Mouse (Mus musculus) heart, embryonic 14.5 days (tissue): ENCODE measurements at regions not wholly inside any gene's neighbourhood (a gene's known extent, or its start where the extent isn't known, plus 50 kb on each side); places are given as distances from the start of the nearest gene placed in this dataset.

Experiments used
- ATAC-seq: fragments of 200-750 bp; cut with Nextera tagmentation; 2 replicates; pipeline ENCODE4 v1.8.0; 2017; ENCODE audit warnings: low read depth, moderate TSS enrichment; ENCODE audit not compliant: insufficient number of reproducible peaks, insufficient read depth, low FRiP score
- H3K27ac ChIP-seq, 2 experiments: fragments of 200-500 bp in 1 of 2; fragments of 300-500 bp in 1 of 2; sonication (generic) in 1 of 2; replicated peaks in 1 of 2; 2 replicates each; pipeline ENCODE4 v1.5.1; 2012 to 2014; ENCODE audit warnings: low read depth in 2 of 2, low read length in 2 of 2, control low read depth in 1 of 2, mild to moderate bottlenecking in 1 of 2, mixed read lengths in 1 of 2; ENCODE audit not compliant: control insufficient read depth in 1 of 2, insufficient read depth in 1 of 2
- H3K27me3 ChIP-seq: fragments of 300-500 bp; sonication (generic); 2 replicates; pipeline ENCODE4 v1.6.1; 2014; ENCODE audit warnings: mild to moderate bottlenecking, low read length, control low read depth; ENCODE audit not compliant: control insufficient read depth, insufficient read depth
- H3K36me3 ChIP-seq: fragments of 300-500 bp; sonication (generic); 2 replicates; pipeline ENCODE4 v1.6.1; 2014; ENCODE audit warnings: mild to moderate bottlenecking, control low read depth, low read length, mixed read lengths; ENCODE audit not compliant: control insufficient read depth, insufficient read depth
- H3K4me1 ChIP-seq, 2 experiments: fragments of 200-500 bp in 1 of 2; fragments of 300-500 bp in 1 of 2; sonication (generic) in 1 of 2; 2 replicates each; pipeline ENCODE4 v1.6.1; 2012 to 2014; ENCODE audit warnings: low read length in 2 of 2, control low read depth in 1 of 2, mixed read lengths in 1 of 2; ENCODE audit not compliant: control insufficient read depth in 2 of 2, insufficient read depth in 2 of 2
- H3K4me2 ChIP-seq: fragments of 300-500 bp; sonication (generic); 2 replicates; pipeline ENCODE4 v1.6.1; 2014; ENCODE audit warnings: mild to moderate bottlenecking, low read length
- H3K4me3 ChIP-seq, 2 experiments: fragments of 200-500 bp in 1 of 2; fragments of 300-500 bp in 1 of 2; sonication (generic) in 1 of 2; 2 replicates each; pipeline ENCODE4 v1.5.1; 2012 to 2014; ENCODE audit warnings: low read length in 2 of 2, mild to moderate bottlenecking in 2 of 2, control low read depth in 1 of 2, low read depth in 1 of 2, moderate library complexity in 1 of 2; ENCODE audit not compliant: control insufficient read depth in 1 of 2, insufficient read depth in 1 of 2
- H3K9ac ChIP-seq: fragments of 300-500 bp; sonication (generic); 2 replicates; pipeline ENCODE4 v1.6.1; 2014; ENCODE audit warnings: mild to moderate bottlenecking, low read length
- H3K9me3 ChIP-seq: fragments of 300-500 bp; sonication (generic); 2 replicates; pipeline ENCODE4 v1.6.1; 2016; ENCODE audit warnings: low read length, control low read depth; ENCODE audit not compliant: control insufficient read depth
- WGBS: fragments of 180-500 bp; shearing (Covaris S2); extraction: QIAGEN DNeasy Blood & Tissue Kit; methylation state at CpG from one replicate; pipeline ENCODE4 v1.1.7; 2014; 5-methylcytosine and 5-hydroxymethylcytosine counted together

- Histone ChIP-seq H3K4me1 (peaks cover 0 to 2% of the 10 kb centered on the region in 2 experiments; a peak in 1 of 4 replicates), H3K9ac (no peak overlapping the region), H3K27ac (no peak overlapping the region), H3K27me3 (no peaks in the 10 kb centered on the region), H3K9me3 (no peaks in the 10 kb centered on the region), H3K4me3 (no peak overlapping the region), H3K36me3 (no peaks in the 10 kb centered on the region), H3K4me2 (no peak overlapping the region)
- no peak for ATAC-seq
- WGBS = 24% methylated on average over 10 of the region's 10 CpGs
Observed at GRCm38 (mm10) chr14:67486676-67487075, 1477.7 kb upstream of the Gulo start.

DNA sequence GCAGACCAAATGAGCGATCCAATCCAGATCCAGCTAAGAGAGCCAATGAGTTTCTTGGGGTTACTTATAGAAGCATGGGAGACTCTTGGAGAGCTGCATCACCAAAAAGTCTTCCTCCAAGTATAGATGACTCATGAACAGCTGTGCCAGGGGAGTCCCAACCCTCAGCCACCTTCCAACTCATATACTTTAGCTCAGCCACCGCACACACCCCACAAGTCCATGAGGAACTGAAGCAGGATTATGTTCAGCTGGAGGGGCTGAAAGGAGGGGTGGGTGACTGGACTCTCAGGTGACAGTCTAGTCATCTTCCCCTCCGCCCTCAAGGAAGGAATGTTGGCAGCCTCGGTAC, 1476.4 kb upstream of the Gulo start:
- 81% methylated on average over 4 of the region's 4 CpGs for WGBS
- H3K4me3 ChIP-seq = no peak overlapping the region
- no peak overlapping the region for H3K27ac ChIP-seq
- H3K4me1 ChIP-seq = peaks cover 0 to 2% of the 10 kb centered on the region in 2 experiments; a peak in 1 of 4 replicates
- no peaks in the 10 kb centered on the region for H3K27me3 ChIP-seq
- H3K9ac ChIP-seq = no peak overlapping the region
- H3K4me2 ChIP-seq = no peak overlapping the region
- no peak for ATAC-seq
- no peaks in the 10 kb centered on the region for H3K9me3 ChIP-seq
- H3K36me3 ChIP-seq = no peaks in the 10 kb centered on the region

DNA sequence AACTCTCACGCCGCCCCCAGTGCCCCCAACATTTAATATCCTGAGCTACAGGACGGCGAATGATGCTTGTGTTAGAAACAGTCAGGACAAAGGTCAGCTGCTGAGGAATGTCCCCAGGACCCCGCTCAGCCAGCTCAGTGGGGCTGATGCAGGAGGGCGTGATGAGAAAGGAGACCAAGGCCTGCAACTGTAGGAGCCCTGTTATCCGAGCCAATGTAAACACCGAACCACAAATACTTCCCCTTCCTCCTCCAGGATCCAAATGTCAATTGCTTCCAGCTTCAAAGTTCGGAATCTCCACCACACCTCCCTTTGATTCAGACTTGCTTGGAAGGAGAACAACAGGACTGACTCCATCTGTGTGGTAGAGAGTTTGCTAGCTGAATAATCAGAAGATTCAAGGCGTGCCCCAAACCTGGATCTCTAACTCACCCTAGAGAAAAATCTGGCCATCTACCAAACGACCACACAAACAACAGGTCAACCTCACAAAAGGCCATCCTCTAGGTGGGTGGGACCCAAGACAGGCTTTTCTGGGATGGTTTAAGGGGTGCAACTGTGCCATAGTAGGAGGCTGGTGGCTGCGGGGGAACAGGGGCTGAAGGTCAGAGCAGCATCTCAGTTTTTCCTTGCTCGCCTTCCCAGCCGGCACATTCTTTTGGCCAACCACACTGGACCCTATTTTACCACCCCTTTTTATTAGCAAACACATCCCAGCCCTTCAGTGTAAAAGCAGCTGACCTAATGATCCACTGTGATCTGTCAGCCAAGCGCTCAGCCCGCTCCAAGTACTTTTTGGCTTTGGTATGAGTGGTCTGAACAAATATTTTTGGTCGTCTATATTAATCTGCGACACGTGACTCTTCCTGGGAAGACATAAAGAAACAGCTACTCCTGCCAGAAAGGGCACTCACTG, 1475.8 kb upstream of the Gulo start:
- Histone ChIP-seq H3K27ac (no peak overlapping the region), H3K9me3 (no peaks in the 10 kb centered on the region), H3K36me3 (no peaks in the 10 kb centered on the region), H3K27me3 (no peaks in the 10 kb centered on the region), H3K9ac (no peak overlapping the region), H3K4me1 (peaks cover 0 to 2% of the 10 kb centered on the region in 2 experiments; a peak in 1 of 4 replicates), H3K4me3 (no peak overlapping the region), H3K4me2 (no peak overlapping the region)
- 53% methylated on average over 19 of the region's 19 CpGs for WGBS
- no peak for ATAC-seq
